Mouse (Mus musculus): ENCODE measurements around the gene Emc7. TPM values are rescaled to one million over a fixed set of nuclear protein-coding genes. Genes with fewer than 3 reads are reported as not detected.

The Emc7 gene
- total and polyA plus RNA-seq, 2 experiments from 2014 or later: 18.4 to 27.0 TPM

DNA sequence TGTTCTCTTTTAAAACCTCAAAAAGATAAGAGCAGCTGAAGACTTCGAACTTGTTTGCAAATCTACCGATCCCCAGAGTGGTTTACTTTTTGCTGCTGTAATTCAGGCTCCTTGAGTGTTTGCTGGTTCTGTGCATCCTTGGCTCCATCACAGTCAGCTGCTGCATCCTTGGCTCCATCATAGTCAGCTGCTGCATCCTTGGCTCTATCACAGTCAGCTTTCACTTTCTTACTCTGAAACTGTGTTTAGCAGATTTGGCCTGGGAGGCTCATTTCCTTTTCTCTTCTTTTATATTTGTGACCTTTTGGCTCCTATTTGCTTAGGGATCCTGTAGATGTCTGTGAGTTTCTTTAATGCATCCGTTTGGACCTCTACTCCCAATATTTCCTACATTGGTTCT is 62.4 kb downstream of the Emc7 start:
- DNase-seq (no peak), ATAC-seq (no peak)
- Histone ChIP-seq H3K4me2 (ENCODE audit: low read depth) (no peak overlapping the region), H3K4me3 (ENCODE audit: low read depth, low read length) (no peak overlapping the region), H3K9me3 (ENCODE audit: low read length) (no peaks in the 10 kb centered on the region), H3K36me3 (ENCODE audit: insufficient read depth) (no peaks in the 10 kb centered on the region), H3K9ac (no peak overlapping the region), H3K27me3 (ENCODE audit: insufficient read depth, low read length) (no peaks in the 10 kb centered on the region), H3K4me1 (ENCODE audit: insufficient read depth) (no peaks in the 10 kb centered on the region), H3K27ac (ENCODE audit: low read depth, low read length) (no peak overlapping the region)
- 92% methylated on average over 3 of the region's 3 CpGs for WGBS
- TF ChIP-seq CTCF (IDR thresholded peaks at IDR 0.05; ENCODE audit: low read depth): no peak

- no peak overlapping the region for H3K4me3 ChIP-seq (ENCODE audit: low read depth, low read length)
- ATAC-seq (no peak), DNase-seq (no peak)
- H3K9me3 ChIP-seq (ENCODE audit: low read length): no peaks in the 10 kb centered on the region
- TF ChIP-seq CTCF (IDR thresholded peaks at IDR 0.05; ENCODE audit: low read depth): 0 out of 2 replicates have a peak, but pooled peaks have one; percentile 1
- no peaks in the 10 kb centered on the region for H3K27me3 ChIP-seq (ENCODE audit: insufficient read depth, low read length)
- no peaks in the 10 kb centered on the region for H3K4me1 ChIP-seq (ENCODE audit: insufficient read depth)
- H3K4me2 ChIP-seq (ENCODE audit: low read depth): no peak overlapping the region
- H3K36me3 ChIP-seq (ENCODE audit: insufficient read depth): no peaks in the 10 kb centered on the region
- no peak overlapping the region for H3K27ac ChIP-seq (ENCODE audit: low read depth, low read length)
- H3K9ac ChIP-seq: no peak overlapping the region
Observed at GRCm38 (mm10) chr2:112518541-112518940, 63.7 kb downstream of the Emc7 start.

GRCm38 (mm10) chr2:112520526-112521482 is 66.0 kb downstream of the Emc7 start:
- 82% methylated on average over 4 of the region's 4 CpGs for WGBS
- no peak overlapping the region for H3K4me3 ChIP-seq (ENCODE audit: low read depth, low read length)
- no peak overlapping the region for H3K27ac ChIP-seq (ENCODE audit: low read depth, low read length)
- H3K4me1 ChIP-seq (ENCODE audit: insufficient read depth): no peaks in the 10 kb centered on the region
- peak; percentile 20; the same call in 1 of the 2 replicates for TF ChIP-seq CTCF (IDR thresholded peaks at IDR 0.05; ENCODE audit: low read depth)
- ATAC-seq: peak; percentile 23; the same call in 1 of the 2 replicates
- H3K9ac ChIP-seq: no peak overlapping the region
- H3K27me3 ChIP-seq (ENCODE audit: insufficient read depth, low read length): no peaks in the 10 kb centered on the region
- no peaks in the 10 kb centered on the region for H3K9me3 ChIP-seq (ENCODE audit: low read length)
- no peak for DNase-seq
- H3K4me2 ChIP-seq (ENCODE audit: low read depth): no peak overlapping the region
- H3K36me3 ChIP-seq (ENCODE audit: insufficient read depth): no peaks in the 10 kb centered on the region

Other genes starting within 250 kb of the Emc7 start
- 23.9 and 27.6 TPM in 2 replicates for gene Lpcat4, start 215.5 kb upstream of the Emc7 start, total RNA-seq (2014; rRNA removed)
- gene Lpcat4, start 215.5 kb upstream of the Emc7 start, polyA plus RNA-seq (2015; fragmentation: Nextera tagmentation; extraction: Ambion mirVana): 12.8 and 17.3 TPM in 2 replicates
- gene Nutm1, start 195.7 kb upstream of the Emc7 start, total RNA-seq (2014; rRNA removed): not detected in 2 replicates
- gene Nutm1, start 195.7 kb upstream of the Emc7 start, polyA plus RNA-seq (2015; fragmentation: Nextera tagmentation; extraction: Ambion mirVana): 0.08 and 0.09 TPM in 2 replicates
- 95.1 and 120 TPM in 2 replicates for gene Nop10, start 193.1 kb upstream of the Emc7 start, total RNA-seq (2014; rRNA removed)
- gene Nop10, start 193.1 kb upstream of the Emc7 start, polyA plus RNA-seq (2015; fragmentation: Nextera tagmentation; extraction: Ambion mirVana): 160 and 215 TPM in 2 replicates
- gene Slc12a6, start 189.2 kb upstream of the Emc7 start, total RNA-seq (2014; rRNA removed): 54.4 and 69.3 TPM in 2 replicates
- 7.8 and 10.6 TPM in 2 replicates for gene Slc12a6, start 189.2 kb upstream of the Emc7 start, polyA plus RNA-seq (2015; fragmentation: Nextera tagmentation; extraction: Ambion mirVana)
- 1.9 and 2.9 TPM in 2 replicates for gene Gm21985, start 188.7 kb upstream of the Emc7 start, total RNA-seq (2014; rRNA removed)
- gene Gm21985, start 188.7 kb upstream of the Emc7 start, polyA plus RNA-seq (2015; fragmentation: Nextera tagmentation; extraction: Ambion mirVana): not detected in 2 replicates
- 92.5 and 96.0 TPM in 2 replicates for gene Emc4, start 87.0 kb upstream of the Emc7 start, total RNA-seq (2014; rRNA removed)
- 216 and 251 TPM in 2 replicates for gene Emc4, start 87.0 kb upstream of the Emc7 start, polyA plus RNA-seq (2015; fragmentation: Nextera tagmentation; extraction: Ambion mirVana)
- 22.2 and 23.9 TPM in 2 replicates for gene Katnbl1, start 75.8 kb upstream of the Emc7 start, total RNA-seq (2014; rRNA removed)
- gene Katnbl1, start 75.8 kb upstream of the Emc7 start, polyA plus RNA-seq (2015; fragmentation: Nextera tagmentation; extraction: Ambion mirVana): 22.1 and 24.3 TPM in 2 replicates
- 3.8 and 4.7 TPM in 2 replicates for gene Chrm5, start 25.8 kb downstream of the Emc7 start, total RNA-seq (2014; rRNA removed)
- 1.2 and 2.7 TPM in 2 replicates for gene Chrm5, start 25.8 kb downstream of the Emc7 start, polyA plus RNA-seq (2015; fragmentation: Nextera tagmentation; extraction: Ambion mirVana)
- 4.3 and 4.6 TPM in 2 replicates for gene Aven, start 38.0 kb downstream of the Emc7 start, total RNA-seq (2014; rRNA removed)
- 1.9 and 3.2 TPM in 2 replicates for gene Aven, start 38.0 kb downstream of the Emc7 start, polyA plus RNA-seq (2015; fragmentation: Nextera tagmentation; extraction: Ambion mirVana)

All from forebrain, postnatal 0 days (tissue).